ENCODE assay signal across 11 mouse cellular contexts in genomic region chr12:15078615-15079014, GRCm38 (mm10).
DNase-seq lines count a peak whose midpoint lies in the region; ATAC-seq and TF ChIP-seq lines count a peak whose summit lies in the region.
"Had no signal": no experiment of that assay in that cellular context is flagged by ENCODE, and none has a peak within 500 bp of the region (broad histone marks: within the 10 kb centered on the region; RNA-seq: fewer than 3 reads in every experiment).

No protein-coding gene starts in this region.

- no peak overlapping the region for H3K4me2 ChIP-seq in hindbrain, embryonic 13.5 days
- no peak overlapping the region for H3K4me2 ChIP-seq in limb, embryonic 14.5 days (replicated peaks; ENCODE audit: low read depth, low read length, severe bottlenecking)
- H3K4me2 ChIP-seq in kidney, embryonic 14.5 days (replicated peaks; ENCODE audit: low read depth, low read length), result no peak overlapping the region
- H3K4me2 ChIP-seq: embryonic facial prominence, embryonic 13.5 days; lung, embryonic 15.5 days had no signal

- no peak overlapping the region for H3K9ac ChIP-seq in hindbrain, embryonic 13.5 days
- no peak overlapping the region for H3K9ac ChIP-seq in limb, embryonic 14.5 days (ENCODE audit: low read depth, low read length, severe bottlenecking)
- H3K9ac ChIP-seq in kidney, embryonic 14.5 days (ENCODE audit: low read depth, low read length), result no peak overlapping the region
- H3K9ac ChIP-seq: embryonic facial prominence, embryonic 13.5 days; lung, embryonic 15.5 days had no signal

- H3K36me3 ChIP-seq in hindbrain, embryonic 10.5 days, result no peaks in the 10 kb centered on the region
- no peaks in the 10 kb centered on the region for H3K36me3 ChIP-seq in hindbrain, embryonic 13.5 days
- no peaks in the 10 kb centered on the region for H3K36me3 ChIP-seq in embryonic facial prominence, embryonic 10.5 days (replicated peaks)
- H3K36me3 ChIP-seq in limb, embryonic 14.5 days (ENCODE audit: control insufficient read depth, insufficient read depth, low read length), result no peaks in the 10 kb centered on the region
- H3K36me3 ChIP-seq in kidney, embryonic 14.5 days (ENCODE audit: control insufficient read depth, insufficient read depth, low read length), result no peaks in the 10 kb centered on the region
- H3K36me3 ChIP-seq: embryonic facial prominence, embryonic 13.5 days; G1E; lung, embryonic 15.5 days had no signal

- WGBS in hindbrain, embryonic 10.5 days, result 69% methylated on average over 2 of the region's 2 CpGs
- 70% methylated on average over 2 of the region's 2 CpGs for WGBS in hindbrain, embryonic 13.5 days
- WGBS in embryonic facial prominence, embryonic 10.5 days, result 72% methylated on average over 2 of the region's 2 CpGs
- 75% methylated on average over 2 of the region's 2 CpGs for WGBS in limb, embryonic 14.5 days
- 81% methylated on average over 2 of the region's 2 CpGs for WGBS in kidney, embryonic 14.5 days

- no peaks in the 10 kb centered on the region for H3K9me3 ChIP-seq in hindbrain, embryonic 10.5 days
- no peaks in the 10 kb centered on the region for H3K9me3 ChIP-seq in hindbrain, embryonic 13.5 days
- H3K9me3 ChIP-seq in embryonic facial prominence, embryonic 10.5 days, result no peaks in the 10 kb centered on the region
- H3K9me3 ChIP-seq in limb, embryonic 14.5 days (ENCODE audit: control insufficient read depth, low read length), result no peaks in the 10 kb centered on the region
- no peaks in the 10 kb centered on the region for H3K9me3 ChIP-seq in kidney, embryonic 14.5 days (ENCODE audit: control insufficient read depth, low read length)
- H3K9me3 ChIP-seq: embryonic facial prominence, embryonic 13.5 days; G1E; lung, embryonic 15.5 days had no signal

- H3K27me3 ChIP-seq in hindbrain, embryonic 10.5 days (ENCODE audit: insufficient read depth, poor library complexity, severe bottlenecking), result no peaks in the 10 kb centered on the region
- H3K27me3 ChIP-seq in hindbrain, embryonic 13.5 days, result no peaks in the 10 kb centered on the region
- no peaks in the 10 kb centered on the region for H3K27me3 ChIP-seq in embryonic facial prominence, embryonic 10.5 days (replicated peaks; ENCODE audit: low read depth, poor library complexity, severe bottlenecking)
- H3K27me3 ChIP-seq in limb, embryonic 14.5 days (ENCODE audit: control insufficient read depth, insufficient read depth, low read length), result no peaks in the 10 kb centered on the region
- no peaks in the 10 kb centered on the region for H3K27me3 ChIP-seq in kidney, embryonic 14.5 days (ENCODE audit: control insufficient read depth, insufficient read depth, low read length)
- H3K27me3 ChIP-seq: embryonic facial prominence, embryonic 13.5 days; lung, embryonic 15.5 days had no signal

- H3K27ac ChIP-seq in hindbrain, embryonic 10.5 days, result no peak overlapping the region
- no peak overlapping the region for H3K27ac ChIP-seq in hindbrain, embryonic 13.5 days
- H3K27ac ChIP-seq in embryonic facial prominence, embryonic 10.5 days (replicated peaks), result no peak overlapping the region
- no peak overlapping the region for H3K27ac ChIP-seq in limb, embryonic 14.5 days (replicated peaks; ENCODE audit: low read depth, low read length)
- no peak overlapping the region for H3K27ac ChIP-seq in kidney, embryonic 14.5 days (ENCODE audit: low read depth, low read length)
- H3K27ac ChIP-seq: embryonic facial prominence, embryonic 13.5 days; lung, embryonic 15.5 days had no signal

- no peak for TF ChIP-seq POLR2A in limb, embryonic 14.5 days (IDR thresholded peaks at IDR 0.05; ENCODE audit: borderline replicate concordance, extremely low read depth, insufficient read depth, insufficient read length)

- ATAC-seq in hindbrain, embryonic 13.5 days (ENCODE audit: low FRiP score), result no peak
- no peak for ATAC-seq in limb, embryonic 14.5 days (ENCODE audit: low FRiP score, low read depth)
- no peak for ATAC-seq in activated CD4-positive, CD25-positive, alpha-beta regulatory T cell, adult 4 months
- no peak for ATAC-seq in kidney, embryonic 14.5 days (ENCODE audit: low FRiP score, low TSS enrichment)

- no peaks in the 10 kb centered on the region for H3K4me1 ChIP-seq in hindbrain, embryonic 10.5 days (replicated peaks)
- no peaks in the 10 kb centered on the region for H3K4me1 ChIP-seq in hindbrain, embryonic 13.5 days (replicated peaks)
- H3K4me1 ChIP-seq in embryonic facial prominence, embryonic 10.5 days, result 0 out of 2 replicates have a peak, but pooled peaks cover 2% of the 10 kb centered on the region
- H3K4me1 ChIP-seq in limb, embryonic 14.5 days (ENCODE audit: control insufficient read depth, insufficient read depth, low read length), result no peaks in the 10 kb centered on the region
- no peaks in the 10 kb centered on the region for H3K4me1 ChIP-seq in kidney, embryonic 14.5 days (ENCODE audit: control insufficient read depth, insufficient read depth, low read length)
- H3K4me1 ChIP-seq: embryonic facial prominence, embryonic 13.5 days; lung, embryonic 15.5 days had no signal

- no peak overlapping the region for H3K4me3 ChIP-seq in hindbrain, embryonic 10.5 days
- H3K4me3 ChIP-seq in hindbrain, embryonic 13.5 days, result no peak overlapping the region
- no peak overlapping the region for H3K4me3 ChIP-seq in embryonic facial prominence, embryonic 10.5 days
- no peak overlapping the region for H3K4me3 ChIP-seq in limb, embryonic 14.5 days (replicated peaks; ENCODE audit: low read length)
- H3K4me3 ChIP-seq in kidney, embryonic 14.5 days (ENCODE audit: low read length), result no peak overlapping the region
- H3K4me3 ChIP-seq: embryonic facial prominence, embryonic 13.5 days; lung, embryonic 15.5 days had no signal

- DNase-seq in hindbrain, embryonic 10.5 days (ENCODE audit: low spot score), result peak; percentile 4
- peak; percentile 80 for DNase-seq in ES-CJ7 (ENCODE audit: low read depth, low spot score)
- DNase-seq in embryonic facial prominence, embryonic 10.5 days (ENCODE audit: low spot score), result peak; percentile 11
- DNase-seq in limb, embryonic 14.5 days (ENCODE audit: low spot score), result peak; percentile 8
- no peak for DNase-seq in ovary, postnatal 14 days (ENCODE audit: low spot score)
